Mouse (Mus musculus) ES-E14 (cell line): Measurements from ENCODE around the gene Mettl1. TPM values are rescaled to one million over a fixed set of nuclear protein-coding genes. Genes with fewer than 3 reads are reported as not detected.

Experiments
- DNase-seq: peaks from one replicate; pipeline ENCODE4 v3.0.0-alpha.2; 2013; ENCODE audit warnings: low read depth, low spot score
- H3K27ac ChIP-seq: 2 replicates; pipeline ENCODE4 v1.5.1; 2012; ENCODE audit warnings: low read depth, mild to moderate bottlenecking, low read length, moderate library complexity, mixed read lengths; ENCODE audit not compliant: poor library complexity, insufficient read depth, severe bottlenecking
- H3K36me3 ChIP-seq: 2 replicates; pipeline ENCODE4 v1.6.1; 2012; ENCODE audit warnings: mild to moderate bottlenecking, low read length, moderate library complexity, mixed read lengths; ENCODE audit not compliant: control insufficient read depth, poor library complexity, insufficient read depth, severe bottlenecking
- H3K4me1 ChIP-seq, 2 experiments: fragments of 150-350 bp in 1 of 2; sonication (generic) in 1 of 2; 2 replicates each; pipeline ENCODE4 v1.6.1; 2012; ENCODE audit warnings: low read length in 2 of 2, mild to moderate bottlenecking in 1 of 2, mixed read lengths in 1 of 2; ENCODE audit not compliant: control insufficient read depth in 2 of 2, insufficient read depth in 2 of 2, poor library complexity in 1 of 2
- H3K4me3 ChIP-seq, 2 experiments: fragments of 150-350 bp in 1 of 2; sonication (generic) in 1 of 2; 2 replicates each; pipeline ENCODE4 v1.5.1; 2012; ENCODE audit warnings: low read length in 2 of 2, low read depth in 1 of 2, mild to moderate bottlenecking in 1 of 2, mixed read lengths in 1 of 2; ENCODE audit not compliant: insufficient read depth in 1 of 2, poor library complexity in 1 of 2, severe bottlenecking in 1 of 2
- H3K9ac ChIP-seq: 2 replicates; pipeline ENCODE4 v1.6.1; 2012; ENCODE audit warnings: low read depth, mild to moderate bottlenecking, low read length, mixed read lengths; ENCODE audit not compliant: poor library complexity, insufficient read depth, severe bottlenecking
- H3K9me3 ChIP-seq: fragments of 150-350 bp; sonication (generic); 2 replicates; pipeline ENCODE4 v1.6.1; 2012; ENCODE audit warnings: low read depth, mild to moderate bottlenecking, low read length; ENCODE audit not compliant: control insufficient read depth, insufficient read depth
- CHD2 ChIP-seq: IDR thresholded peaks from 2 replicates; pipeline ENCODE4 v1.6.1; 2014; ENCODE audit warnings: mild to moderate bottlenecking, low read depth, low read length, inconsistent platforms
- HCFC1 ChIP-seq: IDR thresholded peaks from 2 replicates; pipeline ENCODE4 v1.6.1; 2012; ENCODE audit warnings: low read length, inconsistent platforms, borderline replicate concordance; ENCODE audit not compliant: insufficient read depth
- MAFK ChIP-seq: IDR thresholded peaks from 2 replicates; pipeline ENCODE4 v1.6.1; 2014; ENCODE audit warnings: mild to moderate bottlenecking, low read depth, low read length, inconsistent platforms; ENCODE audit not compliant: insufficient read depth
- ZC3H11A ChIP-seq: IDR thresholded peaks from 2 replicates; pipeline ENCODE4 v1.6.1; 2012; ENCODE audit warnings: low read depth, mild to moderate bottlenecking, inconsistent platforms, low read length, borderline replicate concordance
- ZNF384 ChIP-seq: IDR thresholded peaks from 2 replicates; pipeline ENCODE4 v1.6.1; 2012; ENCODE audit warnings: low read depth, low read length, inconsistent platforms
- in situ Hi-C, 2 experiments: fragments of 600-800 bp; cut with MboI; formaldehyde crosslinking; loops; one replicate each; pipeline ENCODE4 v1.15.1; 2025; ENCODE audit warnings: low sequenced_read_pairs in 2 of 2, inconsistent platforms in 1 of 2; ENCODE audit not compliant: unreplicated experiment in 2 of 2
- total RNA-seq: library from RNA; depleted of rRNA; stranded (reverse); fragments of 300-350 nt; gene quantifications from 2 replicates; pipeline ENCODE4 v1.2.3, GENCODE M21; 2012

The Mettl1 gene
- total RNA-seq, 1 experiment: 20.4 TPM

DNA sequence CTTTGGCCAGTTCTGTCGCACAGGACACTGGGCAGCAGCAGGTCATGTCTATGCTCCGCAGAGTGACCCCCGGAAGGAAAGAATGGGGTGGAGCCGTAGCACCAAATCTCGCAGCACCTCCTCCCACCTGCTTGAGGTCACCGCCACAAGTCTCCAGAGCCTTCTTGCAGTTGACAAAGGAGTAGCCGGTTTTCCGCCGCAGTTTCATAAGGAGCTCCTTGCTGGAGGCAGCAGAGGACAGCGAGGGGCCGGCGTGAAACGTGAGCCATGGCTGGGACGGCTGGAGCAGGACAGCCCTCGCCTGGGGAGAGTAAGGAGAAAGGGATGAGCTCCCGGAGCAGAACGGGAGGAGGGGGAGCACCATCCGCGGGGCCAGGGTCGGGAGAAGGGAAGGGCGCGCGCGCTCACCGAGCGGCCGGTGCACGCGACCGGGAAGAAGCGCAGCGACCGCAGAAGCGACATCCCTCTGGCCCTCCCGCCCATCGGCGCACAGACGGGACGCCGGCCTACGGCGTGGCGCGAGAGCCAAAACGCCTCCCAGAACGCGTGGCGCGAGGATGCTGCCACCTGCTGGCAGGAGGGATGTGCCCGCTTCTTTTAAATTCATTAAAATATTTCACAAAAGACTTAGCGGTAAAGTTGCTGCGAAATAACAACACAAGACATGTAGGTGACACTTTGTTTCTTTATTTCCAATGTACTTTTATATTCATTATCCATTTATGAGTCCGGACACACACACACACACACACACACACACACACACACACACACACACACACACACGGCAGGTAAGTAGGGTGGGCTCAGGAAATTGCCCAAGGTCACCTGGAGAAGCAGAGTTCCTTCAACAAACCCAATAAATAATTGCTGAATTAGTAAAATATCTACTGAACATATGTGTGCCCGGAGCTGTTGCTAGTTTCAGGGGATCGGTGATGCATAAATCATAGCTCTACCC, 10.6 kb upstream of the Mettl1 start, which contains the start of gene Tsfm:
Tsfm (minus strand) TSS at position 505 of the 961 bp plus-strand sequence.
- H3K4me1 ChIP-seq: peaks cover 0 to 9% of the 10 kb centered on the region in 2 experiments; a peak in 1 of 4 replicates
- H3K27ac ChIP-seq: peak within 1 kb of the TSS; percentile 54
- peak within 1 kb of the TSS; percentile 94 for H3K9ac ChIP-seq
- H3K4me3 ChIP-seq: peak within 1 kb of the TSS; percentile 82 to 98
- TF ChIP-seq ZNF384 (no peak), ZC3H11A (peak; percentile 52; the same call in 1 of the 2 replicates), CHD2 (0 out of 2 replicates have a peak, but pooled peaks have one; percentile 37), HCFC1 (peak; percentile 79), MAFK (no peak)
- H3K9me3 ChIP-seq: no peaks in the 10 kb centered on the region
- peaks cover 18% of the 10 kb centered on the region for H3K36me3 ChIP-seq
- DNase-seq: peak; percentile 81
- in situ Hi-C loops: no loop called here

DNA sequence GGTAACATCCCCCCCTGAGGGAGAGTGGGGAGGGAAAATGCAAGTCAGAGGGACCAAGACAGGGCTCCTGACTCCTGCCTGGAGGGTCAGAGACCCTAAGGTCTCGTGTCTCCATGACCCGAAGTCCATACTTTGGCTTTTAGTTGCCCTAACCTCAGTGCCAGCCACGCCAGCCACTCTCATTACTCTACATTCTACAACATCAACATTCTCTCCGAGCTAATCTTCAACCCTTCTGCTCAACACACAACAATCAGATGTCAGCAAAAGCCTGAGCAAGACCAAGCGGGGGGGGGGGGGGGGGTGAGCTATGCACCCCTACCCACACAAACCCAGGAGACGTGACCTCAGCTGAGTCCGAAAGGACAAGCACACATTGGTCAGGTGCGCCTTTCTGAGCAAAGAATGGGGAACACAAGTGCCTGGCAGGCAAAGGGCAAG, 7.9 kb upstream of the Mettl1 start:
- TF ChIP-seq CHD2 (no peak), MAFK (no peak), ZC3H11A (no peak), HCFC1 (no peak), ZNF384 (no peak)
- Histone ChIP-seq H3K9ac (no peak overlapping the region), H3K4me1 (peaks cover 3 to 15% of the 10 kb centered on the region in 2 experiments; a peak in 3 of 4 replicates), H3K4me3 (no peak overlapping the region; a peak in 1 of 4 replicates), H3K27ac (no peak overlapping the region), H3K9me3 (no peaks in the 10 kb centered on the region), H3K36me3 (peaks cover 7% of the 10 kb centered on the region)
- DNase-seq: no peak
- in situ Hi-C loops: no loop called here

DNA sequence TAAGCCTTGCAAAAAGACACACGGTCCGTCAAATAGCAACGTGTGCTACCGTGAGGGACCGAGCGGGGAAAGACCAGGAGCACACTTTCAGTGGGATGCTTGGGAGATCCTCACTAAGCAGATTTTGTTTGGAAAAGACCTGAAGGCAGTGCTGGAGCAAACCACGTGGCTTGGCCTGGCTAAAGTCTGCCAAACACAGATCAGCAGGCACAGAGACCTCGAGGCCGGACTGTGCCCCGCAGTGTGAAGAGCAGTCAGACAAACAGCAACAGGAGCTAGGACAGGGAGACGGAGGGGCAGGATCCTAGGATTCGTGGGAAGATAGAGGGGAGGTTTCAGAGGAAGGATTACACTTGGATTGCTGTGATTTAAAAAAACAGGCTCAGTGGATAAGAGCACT, 4.9 kb upstream of the Mettl1 start:
- no peak for DNase-seq
- Histone ChIP-seq H3K9me3 (no peaks in the 10 kb centered on the region), H3K27ac (no peak overlapping the region), H3K4me1 (peaks cover 3 to 23% of the 10 kb centered on the region in 2 experiments), H3K9ac (no peak overlapping the region), H3K36me3 (no peaks in the 10 kb centered on the region), H3K4me3 (no peak overlapping the region)
- in situ Hi-C loops: no loop called here
- TF ChIP-seq ZNF384: no peak
- no peak for TF ChIP-seq CHD2
- TF ChIP-seq ZC3H11A: no peak
- no peak for TF ChIP-seq MAFK
- TF ChIP-seq HCFC1: no peak

DNA sequence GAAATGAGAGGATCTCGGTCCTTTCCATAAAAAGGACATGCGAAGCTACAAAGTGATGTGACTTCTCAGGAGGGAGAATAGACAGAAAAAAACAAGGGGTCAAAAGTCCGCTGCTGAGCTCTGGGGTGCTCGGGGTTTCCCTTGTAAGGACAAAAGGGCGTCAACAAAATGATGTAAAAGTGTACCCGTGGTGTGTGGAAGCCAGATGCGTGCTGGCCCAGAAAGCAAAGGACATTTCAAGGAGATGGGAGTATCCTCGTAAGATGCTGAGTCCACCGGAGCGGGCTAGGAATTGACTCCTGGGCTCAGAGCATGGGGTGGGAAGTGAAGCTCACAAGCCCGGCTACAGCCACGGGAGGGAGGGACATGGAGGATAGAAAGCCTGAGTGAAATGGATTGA, 3.6 kb upstream of the Mettl1 start:
- Histone ChIP-seq H3K27ac (no peak overlapping the region), H3K4me1 (peaks cover 3 to 23% of the 10 kb centered on the region in 2 experiments), H3K4me3 (no peak overlapping the region), H3K9ac (no peak overlapping the region), H3K36me3 (no peaks in the 10 kb centered on the region), H3K9me3 (no peaks in the 10 kb centered on the region)
- in situ Hi-C loops: no loop called here
- DNase-seq: no peak
- TF ChIP-seq ZNF384 (no peak), ZC3H11A (no peak), HCFC1 (no peak), CHD2 (no peak), MAFK (no peak)
